Mouse (Mus musculus) heart, embryonic 11.5 days (tissue): ENCODE data around the gene Trabd2b. TPM values are rescaled to one million over a fixed set of nuclear protein-coding genes. Genes with fewer than 3 reads are reported as not detected.

Source experiments
- ATAC-seq: fragments of 200-750 bp; cut with Nextera tagmentation; replicated peaks from 2 replicates; pipeline ENCODE4 v1.8.0; 2017; ENCODE audit warnings: moderate library complexity; ENCODE audit not compliant: insufficient number of reproducible peaks, low FRiP score, low TSS enrichment
- H3K27ac ChIP-seq: fragments of 300-500 bp; sonication (generic); 2 replicates; pipeline ENCODE4 v1.5.1; 2014; ENCODE audit warnings: mild to moderate bottlenecking, low read depth, low read length
- H3K27me3 ChIP-seq: fragments of 300-500 bp; sonication (generic); 2 replicates; pipeline ENCODE4 v1.6.1; 2014; ENCODE audit warnings: mild to moderate bottlenecking, low read length, mixed read lengths; ENCODE audit not compliant: control insufficient read depth, insufficient read depth
- H3K36me3 ChIP-seq: fragments of 300-500 bp; sonication (generic); 2 replicates; pipeline ENCODE4 v1.6.1; 2014; ENCODE audit warnings: mild to moderate bottlenecking, low read length, moderate library complexity, mixed read lengths; ENCODE audit not compliant: control insufficient read depth, insufficient read depth
- H3K4me1 ChIP-seq: fragments of 300-500 bp; sonication (generic); 2 replicates; pipeline ENCODE4 v1.6.1; 2014; ENCODE audit warnings: low read length; ENCODE audit not compliant: control insufficient read depth, insufficient read depth
- H3K4me2 ChIP-seq: fragments of 300-500 bp; sonication (generic); 2 replicates; pipeline ENCODE4 v1.6.1; 2014; ENCODE audit warnings: mild to moderate bottlenecking, moderate library complexity
- H3K4me3 ChIP-seq: fragments of 300-500 bp; sonication (generic); 2 replicates; pipeline ENCODE4 v1.5.1; 2014; ENCODE audit warnings: low read depth, low read length
- H3K9ac ChIP-seq: fragments of 300-500 bp; sonication (generic); 2 replicates; pipeline ENCODE4 v1.6.1; 2014; ENCODE audit warnings: mild to moderate bottlenecking, low read depth, low read length, moderate library complexity
- H3K9me3 ChIP-seq: fragments of 300-500 bp; sonication (generic); replicated peaks from 2 replicates; pipeline ENCODE4 v1.6.1; 2016; ENCODE audit warnings: low read length; ENCODE audit not compliant: control insufficient read depth
- WGBS: fragments of 180-500 bp; shearing (Covaris S2); extraction: QIAGEN DNeasy Blood & Tissue Kit; methylation state at CpG from one replicate; pipeline ENCODE4 v1.1.7; 2014; ENCODE audit not compliant: insufficient replicate concordance; 5-methylcytosine and 5-hydroxymethylcytosine counted together
- polyA plus RNA-seq: library from polyadenylated mRNA; unstranded; fragments of >200 nt; fragmentation: Nextera tagmentation; extraction: Ambion mirVana; gene quantifications from 2 replicates; pipeline ENCODE4 v1.2.1, GENCODE M21; 2014

Trabd2b gene
- polyA plus RNA-seq, 1 experiment from 2014 or later: 1.5 TPM

- Histone ChIP-seq H3K4me3 (no peak overlapping the region), H3K9ac (no peak overlapping the region), H3K9me3 (no peaks in the 10 kb centered on the region), H3K27ac (no peak overlapping the region), H3K36me3 (no peaks in the 10 kb centered on the region), H3K4me1 (no peaks in the 10 kb centered on the region), H3K27me3 (peaks cover 8% of the 10 kb centered on the region), H3K4me2 (no peak overlapping the region)
- WGBS: 77% methylated on average over 4 of the region's 4 CpGs
- ATAC-seq: no peak
Observed at GRCm38 (mm10) chr4:114615765-114616164, 209.2 kb downstream of the Trabd2b start.

GRCm38 (mm10) chr4:114622929-114623328, 216.4 kb downstream of the Trabd2b start:
- peaks cover 13% of the 10 kb centered on the region for H3K27me3 ChIP-seq

GRCm38 (mm10) chr4:114624114-114624910, 217.8 kb downstream of the Trabd2b start:
- no peak for ATAC-seq

More at GRCm38 (mm10) chr4:114622929-114623328, 216.4 kb downstream of the Trabd2b start:
- ATAC-seq: no peak
- no peak overlapping the region for H3K4me2 ChIP-seq
- no peaks in the 10 kb centered on the region for H3K9me3 ChIP-seq
- H3K4me3 ChIP-seq: no peak overlapping the region
- 47% methylated on average over 5 of the region's 5 CpGs for WGBS
- H3K9ac ChIP-seq: no peak overlapping the region
- H3K27ac ChIP-seq: no peak overlapping the region
- no peaks in the 10 kb centered on the region for H3K36me3 ChIP-seq
- peaks cover 7% of the 10 kb centered on the region for H3K4me1 ChIP-seq

GRCm38 (mm10) chr4:114625357-114625756, 218.8 kb downstream of the Trabd2b start:
- no peak for ATAC-seq

More at GRCm38 (mm10) chr4:114624114-114624910, 217.8 kb downstream of the Trabd2b start:
- H3K9me3 ChIP-seq: no peaks in the 10 kb centered on the region
- H3K27ac ChIP-seq: no peak overlapping the region
- WGBS: 43% methylated on average over 3 of the region's 3 CpGs
- no peak overlapping the region for H3K9ac ChIP-seq
- peaks cover 13% of the 10 kb centered on the region for H3K27me3 ChIP-seq
- H3K4me1 ChIP-seq: peaks cover 7% of the 10 kb centered on the region
- H3K4me3 ChIP-seq: no peak overlapping the region
- H3K4me2 ChIP-seq: no peak overlapping the region
- no peaks in the 10 kb centered on the region for H3K36me3 ChIP-seq

GRCm38 (mm10) chr4:114625920-114626319, 219.4 kb downstream of the Trabd2b start:
- Histone ChIP-seq H3K9me3 (no peaks in the 10 kb centered on the region), H3K36me3 (no peaks in the 10 kb centered on the region), H3K9ac (no peak overlapping the region), H3K27ac (no peak overlapping the region), H3K4me2 (no peak overlapping the region), H3K27me3 (peaks cover 16% of the 10 kb centered on the region), H3K4me3 (no peak overlapping the region), H3K4me1 (peaks cover 7% of the 10 kb centered on the region)
- no peak for ATAC-seq
- WGBS: 80% methylated on average over 3 of the region's 3 CpGs

More at GRCm38 (mm10) chr4:114625357-114625756, 218.8 kb downstream of the Trabd2b start:
- H3K4me2 ChIP-seq: no peak overlapping the region
- H3K36me3 ChIP-seq: no peaks in the 10 kb centered on the region
- 32% methylated on average over 4 of the region's 4 CpGs for WGBS
- no peak overlapping the region for H3K9ac ChIP-seq
- H3K4me1 ChIP-seq: peaks cover 7% of the 10 kb centered on the region
- no peak overlapping the region for H3K4me3 ChIP-seq
- H3K27me3 ChIP-seq: peaks cover 13% of the 10 kb centered on the region
- H3K27ac ChIP-seq: no peak overlapping the region
- no peaks in the 10 kb centered on the region for H3K9me3 ChIP-seq

GRCm38 (mm10) chr4:114627674-114628293, 221.3 kb downstream of the Trabd2b start:
- no peaks in the 10 kb centered on the region for H3K36me3 ChIP-seq
- peaks cover 7% of the 10 kb centered on the region for H3K4me1 ChIP-seq
- WGBS: 73% methylated on average over 7 of the region's 7 CpGs
- ATAC-seq: no peak
- no peak overlapping the region for H3K4me2 ChIP-seq
- peaks cover 11% of the 10 kb centered on the region for H3K27me3 ChIP-seq
- H3K4me3 ChIP-seq: no peak overlapping the region
- H3K27ac ChIP-seq: no peak overlapping the region
- no peaks in the 10 kb centered on the region for H3K9me3 ChIP-seq
- no peak overlapping the region for H3K9ac ChIP-seq

GRCm38 (mm10) chr4:114635889-114636288, 229.4 kb downstream of the Trabd2b start:
- Histone ChIP-seq H3K4me3 (no peak overlapping the region), H3K4me2 (no peak overlapping the region), H3K36me3 (no peaks in the 10 kb centered on the region), H3K27ac (no peak overlapping the region), H3K9ac (no peak overlapping the region), H3K9me3 (no peaks in the 10 kb centered on the region), H3K4me1 (no peaks in the 10 kb centered on the region), H3K27me3 (peaks cover 45% of the 10 kb centered on the region)
- WGBS: 24% methylated on average over 5 of the region's 5 CpGs
- no peak for ATAC-seq

- 86% methylated on average over 1 of the region's 1 CpGs for WGBS
- ATAC-seq: no peak
- Histone ChIP-seq H3K9me3 (no peaks in the 10 kb centered on the region), H3K27ac (no peak overlapping the region), H3K36me3 (no peaks in the 10 kb centered on the region), H3K4me2 (no peak overlapping the region), H3K27me3 (peaks cover 47% of the 10 kb centered on the region), H3K9ac (no peak overlapping the region), H3K4me1 (no peaks in the 10 kb centered on the region), H3K4me3 (no peak overlapping the region)
Observed at GRCm38 (mm10) chr4:114636324-114636723, 229.8 kb downstream of the Trabd2b start.
